Mouse (Mus musculus): Measurements from ENCODE around the gene Tmem100. TPM values are rescaled to one million over a fixed set of nuclear protein-coding genes. Genes with fewer than 3 reads are reported as not detected.

The Tmem100 gene
- 15.9 and 17.1 TPM in 2 replicates for polyA plus RNA-seq (2016; fragmentation: Nextera tagmentation; extraction: Ambion mirVana)

DNA sequence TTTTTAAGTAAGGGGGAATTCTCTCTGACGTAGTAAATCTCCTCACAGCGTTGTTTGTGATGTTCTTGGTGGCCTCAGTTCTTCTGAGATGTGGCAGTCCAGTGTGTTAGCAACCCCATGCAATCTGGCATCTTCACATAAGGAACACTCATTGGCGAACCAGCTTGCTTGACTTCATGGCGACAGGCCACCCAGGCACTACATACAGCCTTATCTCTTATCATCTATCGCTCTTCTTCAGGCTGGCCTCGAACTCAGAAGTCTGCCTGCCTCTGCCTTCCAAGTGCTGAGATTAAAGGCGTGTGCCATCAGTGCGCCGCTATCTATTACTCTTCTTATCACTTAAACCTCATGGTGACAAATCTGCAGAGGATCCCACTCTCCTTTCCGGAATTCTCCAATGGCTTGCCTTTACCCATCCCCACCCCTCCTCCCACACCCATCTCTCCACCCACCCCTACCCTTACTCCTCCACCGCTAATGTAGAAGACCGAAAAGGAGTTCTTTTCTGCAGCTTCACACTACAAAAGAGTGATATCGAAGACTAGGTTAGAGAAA lies at the start of gene Tmem100:
TSS of gene Tmem100 (plus strand) at position 508 of the 558 bp plus-strand sequence.
- 32% methylated on average over 13 of the region's 13 CpGs for WGBS
- Histone ChIP-seq H3K9me3 (replicated peaks) (no peaks in the 10 kb centered on the region), H3K4me1 (replicated peaks) (peaks cover 34% of the 10 kb centered on the region), H3K4me3 (peak within 1 kb of the TSS; percentile 46), H3K27ac (ENCODE audit: poor library complexity, severe bottlenecking) (no peak within 1 kb of the TSS), H3K4me2 (peak within 1 kb of the TSS; percentile 69), H3K27me3 (replicated peaks) (peaks cover 31% of the 10 kb centered on the region), H3K36me3 (no peaks in the 10 kb centered on the region), H3K9ac (peak within 1 kb of the TSS; percentile 69)
- no peak for ATAC-seq (ENCODE audit: insufficient number of reproducible peaks, low FRiP score)

DNA sequence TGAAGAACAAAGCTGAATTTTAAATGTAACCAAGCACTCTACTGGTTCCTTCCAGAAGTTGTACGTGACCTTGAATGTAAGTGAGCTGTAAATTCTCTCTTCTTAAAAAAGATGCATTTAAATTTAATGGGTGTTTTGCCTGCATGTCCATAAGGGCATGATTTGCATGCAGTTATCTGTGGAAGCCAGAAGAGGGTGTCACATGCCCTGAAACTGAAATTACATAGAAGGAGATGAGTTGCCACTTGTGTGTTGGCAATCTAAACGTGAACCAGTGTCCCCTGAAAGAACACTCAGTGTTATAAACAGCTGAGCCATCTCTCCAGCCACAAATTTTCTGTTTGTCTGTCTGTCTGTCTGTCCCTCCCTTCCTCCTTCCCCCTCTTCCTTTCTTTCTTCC lies 47.2 kb upstream of the Tmem100 start:
- 59% methylated on average over 2 of the region's 2 CpGs for WGBS
- H3K9me3 ChIP-seq (replicated peaks): no peaks in the 10 kb centered on the region
- no peak for ATAC-seq (ENCODE audit: insufficient number of reproducible peaks, low FRiP score)
- no peak overlapping the region for H3K27ac ChIP-seq (ENCODE audit: poor library complexity, severe bottlenecking)
- no peak overlapping the region for H3K4me2 ChIP-seq
- no peak overlapping the region for H3K4me3 ChIP-seq
- peaks cover 17% of the 10 kb centered on the region for H3K4me1 ChIP-seq (replicated peaks)
- H3K36me3 ChIP-seq: peaks cover 13% of the 10 kb centered on the region; the same call in 1 of the 2 replicates
- H3K27me3 ChIP-seq (replicated peaks): peaks cover 4% of the 10 kb centered on the region; the same call in 1 of the 2 replicates
- no peak overlapping the region for H3K9ac ChIP-seq

DNA sequence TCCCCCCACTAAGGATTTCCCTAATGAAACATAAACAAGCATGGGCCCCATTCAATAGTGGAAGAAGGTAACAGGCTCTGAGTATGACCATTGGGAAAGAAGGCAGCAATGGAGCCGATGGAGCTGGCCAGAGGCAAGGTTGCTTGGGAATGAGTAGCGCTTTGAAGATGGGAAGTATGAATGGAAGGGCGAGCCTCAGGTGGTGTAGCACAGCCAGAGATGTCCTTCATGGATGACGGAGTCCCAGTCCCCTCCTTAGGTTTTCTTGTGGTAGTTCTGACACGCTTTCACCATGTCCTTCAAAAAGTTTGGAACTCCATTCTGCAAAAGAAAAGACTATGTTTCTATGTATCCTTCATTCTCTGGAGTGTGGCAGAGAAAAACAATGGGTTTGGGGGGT lies 45.7 kb upstream of the Tmem100 start:
- Histone ChIP-seq H3K4me3 (no peak overlapping the region), H3K9ac (no peak overlapping the region), H3K9me3 (replicated peaks) (no peaks in the 10 kb centered on the region), H3K27ac (ENCODE audit: poor library complexity, severe bottlenecking) (no peak overlapping the region), H3K4me2 (no peak overlapping the region), H3K36me3 (peaks cover 13% of the 10 kb centered on the region; the same call in 1 of the 2 replicates), H3K27me3 (replicated peaks) (peaks cover 4% of the 10 kb centered on the region; the same call in 1 of the 2 replicates), H3K4me1 (replicated peaks) (0 out of 2 replicates have a peak, but pooled peaks cover 1% of the 10 kb centered on the region)
- ATAC-seq (ENCODE audit: insufficient number of reproducible peaks, low FRiP score): no peak
- WGBS: 90% methylated on average over 5 of the region's 5 CpGs

DNA sequence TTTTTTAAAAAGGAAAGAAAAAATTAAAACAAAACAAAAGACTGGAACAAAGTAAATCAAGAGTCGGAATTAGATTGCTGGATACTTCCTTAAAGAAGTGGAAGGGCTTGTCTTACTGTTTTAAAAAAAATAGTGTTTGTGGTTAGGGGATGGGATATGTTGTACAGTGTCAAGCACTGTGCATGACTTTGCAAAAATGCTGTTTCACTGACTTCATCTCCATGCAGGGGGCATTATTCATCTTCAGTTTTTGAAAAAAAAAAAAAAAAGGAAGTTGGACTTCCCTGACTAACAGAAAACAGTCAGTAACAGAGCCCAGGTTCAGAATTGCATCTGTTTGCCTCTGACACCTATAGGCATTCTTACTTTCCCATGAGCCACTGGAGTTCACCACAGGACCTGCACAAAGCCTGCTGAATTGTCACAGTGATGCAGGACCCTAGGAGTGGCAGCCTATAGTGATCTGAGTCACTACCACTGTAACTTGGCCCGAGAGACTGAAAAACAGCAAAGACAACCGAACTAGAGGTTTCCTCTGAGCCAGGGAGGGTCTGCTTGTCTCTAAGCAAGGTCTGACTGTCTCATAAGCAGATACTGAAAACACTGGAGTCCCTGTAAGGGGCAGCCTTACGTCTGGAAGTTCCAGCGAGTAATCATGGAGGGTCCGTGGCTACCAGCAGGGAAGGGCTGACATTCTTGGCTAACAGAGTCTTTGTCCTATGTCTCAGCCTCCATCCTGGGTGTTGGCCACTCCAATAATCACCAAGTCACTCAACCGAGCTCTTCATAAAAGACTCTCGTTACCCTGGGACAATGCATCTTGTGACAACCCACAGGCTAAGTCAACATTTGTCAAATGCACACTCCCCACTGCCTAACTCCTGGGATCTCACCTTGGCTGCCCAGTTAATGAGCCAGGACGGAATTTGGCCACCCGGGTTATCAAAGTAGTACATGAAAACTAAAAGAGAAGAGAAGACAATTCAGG lies 44.7 kb upstream of the Tmem100 start:
- ATAC-seq (ENCODE audit: insufficient number of reproducible peaks, low FRiP score): no peak
- no peaks in the 10 kb centered on the region for H3K9me3 ChIP-seq (replicated peaks)
- 76% methylated on average over 10 of the region's 10 CpGs for WGBS
- H3K4me2 ChIP-seq: no peak overlapping the region
- H3K27ac ChIP-seq (ENCODE audit: poor library complexity, severe bottlenecking): no peak overlapping the region
- H3K4me3 ChIP-seq: no peak overlapping the region
- H3K9ac ChIP-seq: no peak overlapping the region
- no peaks in the 10 kb centered on the region for H3K4me1 ChIP-seq (replicated peaks)
- peaks cover 4% of the 10 kb centered on the region; the same call in 1 of the 2 replicates for H3K27me3 ChIP-seq (replicated peaks)
- H3K36me3 ChIP-seq: peaks cover 13% of the 10 kb centered on the region; the same call in 1 of the 2 replicates

DNA sequence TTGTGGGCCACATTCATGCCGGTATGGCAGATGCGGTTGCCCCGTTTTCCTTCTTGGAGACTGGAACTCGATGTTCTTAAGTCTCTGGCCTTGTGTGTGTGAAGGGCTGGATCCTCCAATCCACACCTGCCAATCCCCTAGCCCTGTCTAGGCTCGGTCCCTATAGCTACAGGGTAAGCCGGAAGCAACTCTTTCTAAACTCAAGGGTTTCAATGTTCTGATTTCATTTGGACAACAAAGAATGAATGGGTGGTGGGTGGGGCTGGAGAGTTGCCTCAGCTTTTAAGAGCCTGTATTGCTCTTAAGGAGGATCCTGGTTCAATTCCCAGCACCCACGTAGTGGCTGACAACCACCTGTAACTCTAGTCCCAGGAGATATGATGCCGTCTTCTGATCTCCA lies 43.6 kb upstream of the Tmem100 start:
- Histone ChIP-seq H3K4me1 (replicated peaks) (no peaks in the 10 kb centered on the region), H3K4me3 (no peak overlapping the region), H3K9ac (no peak overlapping the region), H3K36me3 (peaks cover 13% of the 10 kb centered on the region; the same call in 1 of the 2 replicates), H3K9me3 (replicated peaks) (no peaks in the 10 kb centered on the region), H3K27me3 (replicated peaks) (peaks cover 4% of the 10 kb centered on the region; the same call in 1 of the 2 replicates), H3K4me2 (no peak overlapping the region), H3K27ac (ENCODE audit: poor library complexity, severe bottlenecking) (no peak overlapping the region)
- WGBS: 93% methylated on average over 8 of the region's 8 CpGs
- no peak for ATAC-seq (ENCODE audit: insufficient number of reproducible peaks, low FRiP score)

DNA sequence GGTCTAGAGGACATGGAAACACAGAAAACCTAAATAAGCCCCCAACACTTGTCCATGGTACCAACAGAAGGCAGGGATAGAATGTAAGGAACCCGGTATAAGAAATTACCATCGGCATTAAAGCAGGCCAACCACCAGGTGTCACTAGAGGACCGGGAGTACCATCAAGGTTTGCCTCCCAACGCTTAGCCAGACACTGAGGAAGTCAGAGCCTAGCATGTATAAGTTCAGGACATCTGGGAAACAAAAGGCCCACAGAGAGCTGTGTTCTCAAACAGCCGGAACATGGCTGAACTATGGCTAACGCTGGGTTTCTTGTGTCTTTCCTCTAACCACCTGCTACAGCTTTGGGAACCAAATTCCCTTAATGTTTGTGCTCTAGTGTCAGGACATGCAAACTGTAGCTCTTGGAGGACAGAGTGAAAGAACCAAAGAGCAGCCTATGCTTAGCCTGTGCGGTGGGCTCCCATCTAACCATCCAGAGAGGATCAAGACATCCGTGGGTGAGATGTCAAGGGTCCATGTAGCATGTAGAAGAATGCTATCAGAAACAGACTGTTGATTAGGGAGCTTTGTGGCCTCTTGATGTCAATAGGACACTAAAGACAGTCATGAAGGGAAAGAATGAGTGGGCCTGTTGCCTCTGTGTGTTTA lies 41.1 kb upstream of the Tmem100 start:
- Histone ChIP-seq H3K36me3 (peaks cover 10% of the 10 kb centered on the region; the same call in 1 of the 2 replicates), H3K4me2 (no peak overlapping the region), H3K9me3 (replicated peaks) (no peaks in the 10 kb centered on the region), H3K27me3 (replicated peaks) (no peaks in the 10 kb centered on the region; the same call in 1 of the 2 replicates), H3K4me1 (replicated peaks) (no peaks in the 10 kb centered on the region), H3K9ac (no peak overlapping the region), H3K4me3 (no peak overlapping the region), H3K27ac (ENCODE audit: poor library complexity, severe bottlenecking) (no peak overlapping the region)
- 20% methylated on average over 8 of the region's 8 CpGs for WGBS
- no peak for ATAC-seq (ENCODE audit: insufficient number of reproducible peaks, low FRiP score)

DNA sequence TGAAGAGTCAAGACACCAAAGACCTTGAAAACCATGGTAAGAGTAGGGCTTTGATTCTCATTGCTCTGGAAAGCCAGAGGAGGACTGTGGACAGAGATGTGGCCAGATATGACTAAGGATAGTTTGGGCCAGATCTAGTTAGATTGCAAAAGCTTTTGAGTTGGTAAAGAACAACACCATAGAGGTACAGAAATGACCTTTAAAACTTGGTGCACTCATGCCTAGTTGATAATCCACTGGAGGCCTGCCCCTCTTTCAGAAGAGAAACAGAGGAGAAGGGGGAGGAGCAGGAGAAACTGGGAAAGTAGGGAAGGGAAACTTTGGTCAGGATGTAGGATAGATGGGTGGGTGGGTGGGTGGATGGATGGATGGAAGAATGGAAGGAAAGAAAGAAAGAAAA lies 38.5 kb upstream of the Tmem100 start:
- H3K36me3 ChIP-seq: peaks cover 4% of the 10 kb centered on the region; the same call in 1 of the 2 replicates
- H3K4me2 ChIP-seq: no peak overlapping the region
- no peak overlapping the region for H3K9ac ChIP-seq
- H3K4me3 ChIP-seq: no peak overlapping the region
- H3K9me3 ChIP-seq (replicated peaks): no peaks in the 10 kb centered on the region
- H3K27ac ChIP-seq (ENCODE audit: poor library complexity, severe bottlenecking): no peak overlapping the region
- no peak for ATAC-seq (ENCODE audit: insufficient number of reproducible peaks, low FRiP score)
- H3K4me1 ChIP-seq (replicated peaks): peaks cover 6% of the 10 kb centered on the region
- H3K27me3 ChIP-seq (replicated peaks): no peaks in the 10 kb centered on the region; the same call in 1 of the 2 replicates

DNA sequence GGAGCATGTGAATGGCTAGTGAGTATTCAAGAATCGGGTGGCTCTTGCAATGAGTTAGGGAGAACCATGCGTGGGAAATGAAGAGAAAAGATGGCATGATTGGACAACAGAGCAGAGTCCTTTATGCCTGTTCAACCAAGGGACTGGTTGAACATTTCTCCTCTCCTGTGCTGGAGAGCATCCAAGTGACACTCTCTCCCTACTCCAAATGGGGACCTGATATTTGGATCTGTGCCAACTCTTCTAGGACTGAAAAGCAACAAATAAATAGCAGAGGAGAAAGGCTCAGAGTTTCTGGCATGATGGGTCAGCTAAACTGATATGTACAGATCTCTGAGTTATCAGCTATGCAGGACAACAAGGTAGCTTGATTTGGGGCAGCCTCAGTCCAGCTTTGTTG lies 35.4 kb upstream of the Tmem100 start:
- H3K36me3 ChIP-seq: no peaks in the 10 kb centered on the region
- H3K9me3 ChIP-seq (replicated peaks): no peaks in the 10 kb centered on the region
- H3K4me2 ChIP-seq: no peak overlapping the region
- H3K9ac ChIP-seq: no peak overlapping the region
- no peak overlapping the region for H3K27ac ChIP-seq (ENCODE audit: poor library complexity, severe bottlenecking)
- 85% methylated on average over 2 of the region's 2 CpGs for WGBS
- no peaks in the 10 kb centered on the region for H3K27me3 ChIP-seq (replicated peaks)
- H3K4me1 ChIP-seq (replicated peaks): peaks cover 6% of the 10 kb centered on the region
- H3K4me3 ChIP-seq: no peak overlapping the region
- no peak for ATAC-seq (ENCODE audit: insufficient number of reproducible peaks, low FRiP score)

DNA sequence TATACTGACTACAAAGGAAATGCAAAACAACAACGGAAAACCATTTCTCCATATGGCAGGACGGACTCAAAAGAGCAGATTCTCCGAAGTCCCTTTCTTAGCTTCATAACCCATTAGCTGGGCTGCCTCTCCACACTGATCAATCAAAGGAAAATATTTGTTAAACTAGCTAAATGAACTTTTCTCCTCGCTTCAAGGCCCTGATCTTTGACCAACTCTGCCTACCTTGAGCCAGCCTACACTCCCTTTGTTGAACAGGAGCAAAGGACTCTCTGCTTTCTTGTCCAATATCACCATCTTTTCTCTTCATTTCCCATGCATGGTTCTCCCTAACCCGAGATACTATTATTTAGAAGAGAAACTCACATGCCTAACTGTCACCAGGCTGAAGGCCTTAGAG lies 34.6 kb upstream of the Tmem100 start:
- no peak for ATAC-seq (ENCODE audit: insufficient number of reproducible peaks, low FRiP score)

DNA sequence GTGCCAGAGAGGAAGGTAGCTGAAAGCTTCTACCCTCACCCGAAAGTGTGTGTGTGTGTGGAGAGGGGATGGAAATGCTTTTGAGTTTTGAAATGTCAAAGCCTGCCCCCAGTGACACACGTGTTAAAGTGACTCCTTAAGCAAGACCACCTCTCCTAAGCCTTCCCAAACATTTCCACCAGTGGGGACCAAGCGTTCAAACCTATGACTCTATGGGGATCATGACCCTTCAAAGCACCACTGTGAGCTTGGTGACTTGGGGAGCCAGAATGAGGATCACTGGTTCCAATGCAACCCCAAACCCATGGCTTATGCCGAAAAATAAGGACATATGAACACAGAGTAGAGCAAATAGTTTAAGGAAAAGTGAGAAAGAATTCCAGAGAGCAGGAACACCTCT lies 33.7 kb upstream of the Tmem100 start:
- no peak for ATAC-seq (ENCODE audit: insufficient number of reproducible peaks, low FRiP score)
- WGBS: 82% methylated on average over 4 of the region's 4 CpGs
- H3K36me3 ChIP-seq: no peaks in the 10 kb centered on the region
- no peak overlapping the region for H3K4me2 ChIP-seq
- H3K27me3 ChIP-seq (replicated peaks): no peaks in the 10 kb centered on the region
- H3K9ac ChIP-seq: no peak overlapping the region
- H3K4me3 ChIP-seq: no peak overlapping the region
- no peak overlapping the region for H3K27ac ChIP-seq (ENCODE audit: poor library complexity, severe bottlenecking)
- no peaks in the 10 kb centered on the region for H3K9me3 ChIP-seq (replicated peaks)
- peaks cover 6% of the 10 kb centered on the region for H3K4me1 ChIP-seq (replicated peaks)

More for the DNA sequence above, 34.6 kb upstream of the Tmem100 start:
- Histone ChIP-seq H3K4me2 (no peak overlapping the region), H3K4me3 (no peak overlapping the region), H3K27me3 (replicated peaks) (no peaks in the 10 kb centered on the region), H3K36me3 (no peaks in the 10 kb centered on the region), H3K9ac (no peak overlapping the region), H3K4me1 (replicated peaks) (peaks cover 6% of the 10 kb centered on the region), H3K27ac (ENCODE audit: poor library complexity, severe bottlenecking) (no peak overlapping the region), H3K9me3 (replicated peaks) (no peaks in the 10 kb centered on the region)
- WGBS: 79% methylated on average over 5 of the region's 5 CpGs

DNA sequence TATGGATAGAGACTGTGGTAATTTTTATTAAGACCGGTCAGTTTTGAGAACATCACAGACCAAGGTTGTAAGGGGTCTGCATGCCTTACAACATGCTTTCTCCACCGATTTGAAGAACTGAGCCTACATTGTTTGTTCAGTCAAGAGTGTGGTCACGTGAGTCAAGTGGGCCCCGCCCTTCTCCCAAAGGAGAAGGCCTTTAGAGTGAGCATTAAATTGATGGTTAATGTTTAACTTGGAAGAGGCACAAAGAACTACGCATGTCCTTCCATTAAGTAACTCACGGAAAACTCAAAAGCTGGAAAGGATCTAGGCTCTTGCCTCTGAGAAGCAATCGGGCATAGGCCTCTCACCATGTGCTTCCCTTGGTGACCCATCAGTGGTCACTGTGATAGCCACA lies 33.3 kb upstream of the Tmem100 start:
- no peak overlapping the region for H3K27ac ChIP-seq (ENCODE audit: poor library complexity, severe bottlenecking)
- H3K4me3 ChIP-seq: no peak overlapping the region
- no peak overlapping the region for H3K9ac ChIP-seq
- no peaks in the 10 kb centered on the region for H3K36me3 ChIP-seq
- WGBS: 88% methylated on average over 7 of the region's 7 CpGs
- H3K4me1 ChIP-seq (replicated peaks): peaks cover 6% of the 10 kb centered on the region
- no peak overlapping the region for H3K4me2 ChIP-seq
- no peaks in the 10 kb centered on the region for H3K27me3 ChIP-seq (replicated peaks)
- ATAC-seq (ENCODE audit: insufficient number of reproducible peaks, low FRiP score): no peak
- no peaks in the 10 kb centered on the region for H3K9me3 ChIP-seq (replicated peaks)

All from heart, embryonic 12.5 days (tissue).